Mouse (Mus musculus) thymus, adult 2 months (tissue): Measurements from ENCODE around the gene Disp1. TPM values are rescaled to one million over a fixed set of nuclear protein-coding genes. Genes with fewer than 3 reads are reported as not detected.

Experiments used
- DNase-seq: peaks from one replicate; pipeline ENCODE4 v3.0.0; 2021
- H3K27ac ChIP-seq: fragments of 200-500 bp; 2 replicates; pipeline ENCODE4 v1.5.1; 2012; ENCODE audit warnings: low read length, control low read depth; ENCODE audit not compliant: control insufficient read depth, insufficient read depth
- H3K27me3 ChIP-seq: fragments of 200-500 bp; 2 replicates; pipeline ENCODE4 v1.6.1; 2012; ENCODE audit warnings: mild to moderate bottlenecking, low read length, moderate library complexity, mixed read lengths; ENCODE audit not compliant: control insufficient read depth, insufficient read depth
- H3K36me3 ChIP-seq: fragments of 200-500 bp; 2 replicates; pipeline ENCODE4 v1.6.1; 2012; ENCODE audit warnings: mild to moderate bottlenecking, low read length, moderate library complexity; ENCODE audit not compliant: control insufficient read depth, insufficient read depth
- H3K4me1 ChIP-seq: fragments of 200-500 bp; replicated peaks from 2 replicates; pipeline ENCODE4 v1.6.1; 2012; ENCODE audit warnings: low read length; ENCODE audit not compliant: control insufficient read depth, insufficient read depth
- H3K4me3 ChIP-seq: fragments of 200-500 bp; 2 replicates; pipeline ENCODE4 v1.5.1; 2012; ENCODE audit warnings: mild to moderate bottlenecking, low read length, control low read depth, moderate library complexity; ENCODE audit not compliant: control insufficient read depth, insufficient read depth
- CTCF ChIP-seq: fragments of 200-500 bp; IDR thresholded peaks from 2 replicates; pipeline ENCODE4 v1.5.1; 2012; ENCODE audit warnings: mild to moderate bottlenecking, control low read depth, low read length, moderate library complexity, borderline replicate concordance; ENCODE audit not compliant: control insufficient read depth, poor library complexity, insufficient read depth; ENCODE audit errors: extremely low read depth
- POLR2A ChIP-seq: fragments of 200-500 bp; IDR thresholded peaks from 2 replicates; pipeline ENCODE4 v1.6.1; 2012; ENCODE audit warnings: mild to moderate bottlenecking, low read length, control low read depth, moderate library complexity; ENCODE audit not compliant: control insufficient read depth, poor library complexity, insufficient read depth; ENCODE audit errors: extremely low read depth
- WGBS: fragments of 180-500 bp; shearing (Covaris S2); methylation state at CpG from one replicate; pipeline ENCODE4 v1.1.7; 2018; 5-methylcytosine and 5-hydroxymethylcytosine counted together
- polyA plus RNA-seq: library from polyadenylated mRNA; depleted of rRNA; stranded (reverse); fragments of >200 nt; gene quantifications from 2 replicates; pipeline ENCODE4 v1.2.3, GENCODE M21; 2012

The Disp1 gene
- polyA plus RNA-seq, 1 experiment = 28.9 TPM

DNA sequence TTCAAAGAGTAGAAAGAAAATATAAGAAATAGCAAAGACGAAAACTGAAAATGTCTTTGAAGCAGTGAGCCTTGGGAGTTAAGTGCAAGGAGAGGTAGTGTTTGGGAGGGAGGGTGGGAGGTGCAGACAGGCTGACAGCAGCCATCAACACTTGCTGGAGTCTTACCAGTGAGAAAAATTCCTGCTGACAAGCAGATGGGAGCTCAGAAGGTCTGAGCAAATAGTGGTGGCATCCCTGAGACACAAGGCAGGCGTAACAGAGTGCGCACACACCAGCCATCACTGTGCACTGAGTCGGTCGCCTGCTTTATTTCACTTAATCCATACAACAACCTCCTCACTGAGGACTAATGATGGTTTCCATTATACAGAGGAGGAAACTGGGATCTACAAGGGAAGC, 37.8 kb downstream of the Disp1 start:
- DNase-seq = no peak
- TF ChIP-seq CTCF (no peak), POLR2A (no peak)
- 97% methylated on average over 5 of the region's 5 CpGs for WGBS
- no peaks in the 10 kb centered on the region for H3K36me3 ChIP-seq
- peaks cover 15% of the 10 kb centered on the region for H3K4me1 ChIP-seq
- H3K4me3 ChIP-seq = no peak overlapping the region
- H3K27ac ChIP-seq = no peak overlapping the region
- H3K27me3 ChIP-seq = no peaks in the 10 kb centered on the region

DNA sequence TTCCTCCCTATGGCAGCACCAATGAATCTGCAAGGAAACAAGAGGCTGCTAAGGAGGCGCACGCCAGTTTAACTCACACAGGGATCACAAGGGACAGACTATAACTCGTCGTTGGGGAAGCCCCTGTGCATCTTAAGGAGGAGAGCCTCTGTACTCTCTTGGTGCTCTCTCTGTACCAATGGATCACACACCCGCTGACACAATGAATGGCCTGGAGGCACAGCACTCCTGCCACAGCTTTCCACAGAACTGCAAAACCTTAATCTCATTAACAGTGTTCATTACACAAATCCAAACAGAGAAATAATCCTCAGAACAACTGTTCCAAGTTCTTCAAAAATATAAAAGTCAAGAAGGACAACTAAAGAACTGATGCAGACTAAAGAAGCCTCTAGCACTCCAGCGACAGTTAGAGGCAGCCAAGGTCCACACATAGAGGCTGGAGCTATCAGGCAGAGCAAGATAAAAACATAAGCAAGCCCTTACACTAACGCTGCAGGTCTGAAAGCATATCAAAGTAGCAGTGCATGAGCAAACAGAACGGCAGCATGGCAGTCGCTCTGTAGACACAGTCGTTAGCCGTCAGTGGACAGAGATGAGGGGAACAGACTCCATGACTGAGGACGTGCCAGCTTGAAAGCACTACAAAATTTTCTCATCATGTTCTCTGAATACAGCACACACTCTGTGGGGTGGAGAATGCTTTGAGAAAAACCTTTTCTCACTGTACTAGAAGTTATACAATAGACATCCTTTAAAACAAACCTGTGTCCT, 38.5 kb downstream of the Disp1 start:
- TF ChIP-seq CTCF = no peak
- no peak for TF ChIP-seq POLR2A
- Histone ChIP-seq H3K4me3 (no peak overlapping the region), H3K4me1 (peaks cover 17% of the 10 kb centered on the region), H3K27ac (no peak overlapping the region), H3K36me3 (no peaks in the 10 kb centered on the region), H3K27me3 (no peaks in the 10 kb centered on the region)
- 90% methylated on average over 12 of the region's 12 CpGs for WGBS
- DNase-seq = no peak

DNA sequence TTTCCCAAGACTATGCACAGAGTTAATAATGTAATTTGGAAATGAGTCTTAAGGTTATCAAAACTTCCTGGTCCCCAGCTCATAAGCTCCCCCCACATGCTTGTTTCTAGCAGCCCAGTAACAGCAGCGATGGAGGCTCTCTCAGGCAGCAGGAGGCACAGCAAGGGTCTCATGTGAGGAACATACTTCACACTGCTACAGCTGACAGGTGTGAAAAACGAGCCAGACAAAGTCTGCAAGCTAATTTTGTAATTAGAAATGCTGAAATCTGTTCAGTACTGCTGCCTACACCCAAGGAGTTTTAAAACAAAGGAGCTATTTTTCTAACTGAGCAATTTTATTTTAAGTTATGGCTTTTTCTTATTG, 40.3 kb downstream of the Disp1 start:
- 1% methylated on average over 2 of the region's 2 CpGs for WGBS
- no peak for TF ChIP-seq POLR2A
- no peak for TF ChIP-seq CTCF
- H3K36me3 ChIP-seq = no peaks in the 10 kb centered on the region
- DNase-seq = peak; percentile 28
- H3K27ac ChIP-seq = peak overlapping the region; percentile 88
- no peaks in the 10 kb centered on the region for H3K27me3 ChIP-seq
- no peak overlapping the region for H3K4me3 ChIP-seq
- peaks cover 17% of the 10 kb centered on the region for H3K4me1 ChIP-seq

DNA sequence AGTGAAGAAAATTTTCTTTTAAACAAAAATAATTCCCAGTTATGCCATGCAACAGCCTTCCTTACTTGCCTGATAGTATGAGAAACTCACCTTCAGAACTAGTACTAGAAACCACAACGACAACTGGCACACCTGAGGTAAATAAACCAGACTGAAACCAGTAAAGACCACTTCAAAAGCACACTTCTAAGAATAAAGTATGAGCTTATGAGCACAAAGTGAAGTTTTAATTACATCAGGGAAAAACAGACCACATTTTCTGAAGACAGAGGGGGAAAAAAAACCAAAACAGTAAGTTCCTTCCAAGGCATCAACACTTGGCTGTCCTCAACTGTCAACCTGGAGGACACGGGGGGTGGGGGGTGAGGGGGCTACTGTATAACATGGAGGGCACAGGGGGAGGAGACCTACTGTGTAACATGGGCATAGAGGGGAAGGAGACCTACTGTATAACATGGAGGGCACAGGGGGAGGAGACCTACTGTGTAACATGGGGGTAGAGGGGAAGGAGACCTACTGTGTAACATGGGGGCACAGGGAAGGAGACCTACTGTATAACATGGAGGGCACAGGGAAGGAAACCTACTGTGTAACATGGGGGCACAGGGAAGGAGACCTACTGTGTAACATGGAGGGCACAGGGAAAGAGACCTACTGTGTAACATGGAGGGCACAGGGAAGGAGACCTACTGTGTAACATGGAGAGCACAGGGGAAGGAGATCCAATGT, 40.9 kb downstream of the Disp1 start:
- peaks cover 17% of the 10 kb centered on the region for H3K4me1 ChIP-seq
- no peaks in the 10 kb centered on the region for H3K27me3 ChIP-seq
- H3K27ac ChIP-seq = peak overlapping the region; percentile 88
- no peak for TF ChIP-seq POLR2A
- no peak for TF ChIP-seq CTCF
- H3K36me3 ChIP-seq = no peaks in the 10 kb centered on the region
- DNase-seq = no peak
- WGBS = 2% methylated on average over 2 of the region's 2 CpGs
- no peak overlapping the region for H3K4me3 ChIP-seq

DNA sequence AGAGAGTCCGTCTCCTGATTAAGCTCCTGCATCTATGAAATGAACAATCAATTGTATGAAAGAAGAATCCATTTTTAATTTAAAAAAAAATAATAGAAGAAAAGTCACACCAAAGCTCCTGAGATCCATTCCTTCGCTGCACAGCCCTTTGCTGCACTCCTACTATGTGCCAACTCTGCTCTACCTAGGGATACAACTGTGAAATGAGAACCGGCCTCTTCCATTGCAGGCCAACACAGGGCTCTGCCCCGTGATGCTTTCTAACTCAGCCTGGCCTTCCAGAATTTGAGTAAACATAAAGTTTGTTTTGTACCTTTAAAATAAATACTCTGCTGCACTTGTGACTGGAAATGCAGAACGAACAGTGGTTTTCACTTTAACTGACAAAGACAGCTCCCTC, 42.0 kb downstream of the Disp1 start:
- Histone ChIP-seq H3K36me3 (no peaks in the 10 kb centered on the region), H3K4me1 (peaks cover 17% of the 10 kb centered on the region), H3K27me3 (no peaks in the 10 kb centered on the region), H3K27ac (0 out of 2 replicates have a peak overlapping the region, but pooled peaks have one; percentile 24), H3K4me3 (no peak overlapping the region)
- 76% methylated on average over 5 of the region's 5 CpGs for WGBS
- TF ChIP-seq CTCF (no peak), POLR2A (no peak)
- DNase-seq = no peak

DNA sequence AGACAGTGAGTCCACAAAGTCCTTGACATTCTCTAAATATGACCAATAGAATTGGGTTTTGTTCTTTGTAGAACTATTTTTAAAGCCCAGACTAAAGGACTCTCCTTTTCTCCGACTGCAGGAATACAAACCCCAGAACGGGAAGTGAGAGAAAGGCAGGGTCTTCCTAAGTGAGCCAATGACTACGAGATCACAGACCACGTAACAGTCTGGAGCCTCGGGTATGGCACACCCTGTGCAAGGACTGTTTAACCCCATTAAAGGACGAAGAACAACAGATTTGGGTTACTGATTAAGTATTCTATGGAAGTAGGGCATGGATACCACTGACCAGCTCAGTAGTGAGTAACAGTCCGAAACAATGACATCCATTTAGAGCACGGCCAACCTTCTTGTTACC, 46.1 kb downstream of the Disp1 start:
- Histone ChIP-seq H3K4me1 (peaks cover 8% of the 10 kb centered on the region), H3K27ac (no peak overlapping the region), H3K36me3 (no peaks in the 10 kb centered on the region), H3K4me3 (no peak overlapping the region), H3K27me3 (no peaks in the 10 kb centered on the region)
- no peak for DNase-seq
- WGBS = 93% methylated on average over 8 of the region's 8 CpGs
- TF ChIP-seq POLR2A = no peak
- no peak for TF ChIP-seq CTCF
